Mouse (Mus musculus): ENCODE data around the gene Tmem260. TPM values are rescaled to one million over a fixed set of nuclear protein-coding genes. Genes with fewer than 3 reads are reported as not detected.

Tmem260 gene
- total RNA-seq, 4 experiments from 2014 or later = 2.9 to 4.3 (median 3.7) TPM

GRCm38 (mm10) chr14:48481591-48481990 is 35.7 kb downstream of the Tmem260 start:
- DNase-seq (ENCODE audit: low spot score in 2 of 2) = no peak

GRCm38 (mm10) chr14:48482762-48483161 is 36.8 kb downstream of the Tmem260 start:
- no peak for DNase-seq (ENCODE audit: low spot score in 2 of 2)

- DNase-seq (ENCODE audit: low spot score in 2 of 2) = no peak
These were observed 48.0 kb downstream of the Tmem260 start for GRCm38 (mm10) chr14:48493896-48494295.

- DNase-seq (ENCODE audit: low spot score in 2 of 2) = no peak
These were observed 56.6 kb downstream of the Tmem260 start for GRCm38 (mm10) chr14:48502573-48502972.

- no peak for DNase-seq (ENCODE audit: low spot score in 2 of 2)
These were observed 58.0 kb downstream of the Tmem260 start for GRCm38 (mm10) chr14:48503691-48504565.

- no peak for DNase-seq (ENCODE audit: low spot score in 2 of 2)
These were observed 58.6 kb downstream of the Tmem260 start for GRCm38 (mm10) chr14:48504566-48504950.

- DNase-seq (ENCODE audit: low spot score in 2 of 2) = no peak
These were observed 59.7 kb downstream of the Tmem260 start for GRCm38 (mm10) chr14:48505606-48506005.

- no peak for DNase-seq (ENCODE audit: low spot score in 2 of 2)
These were observed 61.5 kb downstream of the Tmem260 start for GRCm38 (mm10) chr14:48507376-48507775.

- no peak for DNase-seq (ENCODE audit: low spot score in 2 of 2)
These were observed 63.2 kb downstream of the Tmem260 start for GRCm38 (mm10) chr14:48509131-48509530.

- no peak for DNase-seq (ENCODE audit: low spot score in 2 of 2)
These were observed 67.3 kb downstream of the Tmem260 start for GRCm38 (mm10) chr14:48513098-48513823.

- DNase-seq (ENCODE audit: low spot score in 2 of 2) = no peak
These were observed 68.0 kb downstream of the Tmem260 start for GRCm38 (mm10) chr14:48513824-48514493.

GRCm38 (mm10) chr14:48514620-48515019 is 68.7 kb downstream of the Tmem260 start:
- DNase-seq (ENCODE audit: low spot score in 2 of 2) = no peak

GRCm38 (mm10) chr14:48515538-48515937 is 69.6 kb downstream of the Tmem260 start:
- no peak for DNase-seq (ENCODE audit: low spot score in 2 of 2)

- no peak for DNase-seq (ENCODE audit: low spot score in 2 of 2)
These were observed 77.4 kb downstream of the Tmem260 start for GRCm38 (mm10) chr14:48523361-48523760.

- no peak for DNase-seq (ENCODE audit: low spot score in 2 of 2)
These were observed 78.2 kb downstream of the Tmem260 start for GRCm38 (mm10) chr14:48524135-48524534.

- no peak for DNase-seq (ENCODE audit: low spot score in 2 of 2)
These were observed 79.1 kb downstream of the Tmem260 start for GRCm38 (mm10) chr14:48525055-48525454.

- DNase-seq (ENCODE audit: low spot score in 2 of 2) = no peak
These were observed 84.7 kb downstream of the Tmem260 start for GRCm38 (mm10) chr14:48530629-48531028.

GRCm38 (mm10) chr14:48537795-48538766 is 92.2 kb downstream of the Tmem260 start:
- no peak for DNase-seq (ENCODE audit: low spot score in 2 of 2)

- DNase-seq (ENCODE audit: low spot score in 2 of 2) = no peak
These were observed 99.2 kb downstream of the Tmem260 start for GRCm38 (mm10) chr14:48545166-48545565.

GRCm38 (mm10) chr14:48546009-48546408 is 100.1 kb downstream of the Tmem260 start:
- DNase-seq (ENCODE audit: low spot score in 2 of 2) = no peak

GRCm38 (mm10) chr14:48549703-48550102 is 103.8 kb downstream of the Tmem260 start:
- DNase-seq (ENCODE audit: low spot score in 2 of 2) = no peak
